Mouse (Mus musculus) G1E (cell line): ENCODE results near the gene Ei24. TPM values are rescaled to one million over a fixed set of nuclear protein-coding genes. Genes with fewer than 3 reads are reported as not detected.

Experiments used
- ATAC-seq: 2 replicates; pipeline ENCODE4 v1.8.0; 2016; ENCODE audit warnings: mild to moderate bottlenecking; ENCODE audit not compliant: insufficient number of reproducible peaks, poor library complexity, low FRiP score, severe bottlenecking; ENCODE audit errors: extremely low read depth
- DNase-seq: peaks from one replicate; pipeline ENCODE4 v3.0.0; 2012; ENCODE audit warnings: low spot score
- H3K27me3 ChIP-seq: 2 replicates; pipeline ENCODE4 v1.6.1; 2012; ENCODE audit warnings: mild to moderate bottlenecking, low read length, inconsistent platforms; ENCODE audit not compliant: insufficient read depth
- H3K36me3 ChIP-seq: replicated peaks from 2 replicates; pipeline ENCODE3; 2012; ENCODE audit warnings: mild to moderate bottlenecking, inconsistent platforms
- H3K4me1 ChIP-seq: 2 replicates; pipeline ENCODE4 v1.6.1; 2012; ENCODE audit warnings: low read depth, low read length, inconsistent platforms, mixed read lengths; ENCODE audit not compliant: insufficient read depth
- H3K4me3 ChIP-seq: 2 replicates; pipeline ENCODE4 v1.5.1; 2012; ENCODE audit warnings: low read depth, mild to moderate bottlenecking, inconsistent platforms, low read length, moderate library complexity, mixed read lengths
- H3K9me3 ChIP-seq: replicated peaks from 2 replicates; pipeline ENCODE4 v1.6.1; 2012; ENCODE audit warnings: inconsistent platforms
- CTCF ChIP-seq: IDR thresholded peaks from 2 replicates; pipeline ENCODE4 v1.5.1; 2012; ENCODE audit warnings: low read depth, low read length, inconsistent platforms, mixed read lengths
- GATA1 ChIP-seq: IDR thresholded peaks from 2 replicates; pipeline ENCODE4 v1.6.1; 2012; ENCODE audit warnings: borderline replicate concordance, low read length, inconsistent platforms, mixed read lengths
- GATA2 ChIP-seq: IDR thresholded peaks from 2 replicates; pipeline ENCODE4 v1.6.1; 2012; ENCODE audit warnings: low read depth, low read length, inconsistent platforms, borderline replicate concordance
- POLR2AphosphoS5 ChIP-seq: IDR thresholded peaks from 2 replicates; pipeline ENCODE4 v1.6.1; 2012; ENCODE audit warnings: low read depth, low read length, inconsistent platforms; ENCODE audit not compliant: insufficient replicate concordance
- TAL1 ChIP-seq: conservative IDR thresholded peaks from 2 replicates; pipeline ENCODE4 v1.6.1; 2012; ENCODE audit warnings: low read depth, low read length, inconsistent platforms, mixed read lengths
- polyA plus RNA-seq: library from polyadenylated mRNA; stranded (reverse); fragments of >175 nt; gene quantifications from 2 replicates; pipeline ENCODE4 v1.2.3, GENCODE M21; 2012
- total RNA-seq, 2 experiments: library from RNA; stranded (forward) in 1 of 2; stranded (reverse) in 1 of 2; fragments of 200-1000 nt in 1 of 2; fragments of >200 nt in 1 of 2; fragmentation: Nextera tagmentation in 1 of 2; gene quantifications; 2 replicates each; pipeline ENCODE4 v1.2.3; 2014 to 2017

Gene Ei24
- total and polyA plus RNA-seq, 3 experiments: 32.2 to 63.3 (median 47.3) TPM

DNA sequence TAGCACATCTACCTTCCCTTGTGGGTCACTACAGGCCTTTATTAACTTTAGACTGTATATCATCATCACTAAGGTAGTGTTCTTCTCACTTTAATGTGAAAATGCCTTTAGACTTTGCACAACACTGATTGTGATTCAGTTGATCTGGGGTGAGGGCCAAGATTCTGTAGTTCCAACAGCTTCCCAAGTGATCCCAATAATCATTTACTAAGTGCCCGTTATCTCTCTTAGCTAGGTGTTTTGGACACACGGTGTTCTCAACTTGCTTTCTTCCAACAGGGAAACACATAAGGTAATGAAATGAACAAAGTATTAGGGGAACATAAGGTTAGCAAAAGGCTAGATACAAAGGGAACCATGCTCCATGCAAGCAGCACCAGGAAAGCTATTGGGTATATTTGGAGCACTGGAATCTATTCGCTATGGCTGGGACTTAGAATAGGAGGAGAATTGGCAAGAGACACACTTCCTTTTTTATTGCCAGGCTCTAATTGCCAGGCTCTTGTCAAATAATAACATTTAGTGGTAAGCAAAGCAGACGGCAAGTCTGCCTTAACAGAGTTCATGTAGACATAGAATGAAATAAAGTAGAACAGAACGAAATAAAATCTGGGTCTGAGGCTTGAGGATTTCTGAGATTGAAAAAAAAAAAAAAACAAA, 11.1 kb upstream of the Ei24 start:
- DNase-seq: no peak
- H3K9me3 ChIP-seq: no peaks in the 10 kb centered on the region

DNA sequence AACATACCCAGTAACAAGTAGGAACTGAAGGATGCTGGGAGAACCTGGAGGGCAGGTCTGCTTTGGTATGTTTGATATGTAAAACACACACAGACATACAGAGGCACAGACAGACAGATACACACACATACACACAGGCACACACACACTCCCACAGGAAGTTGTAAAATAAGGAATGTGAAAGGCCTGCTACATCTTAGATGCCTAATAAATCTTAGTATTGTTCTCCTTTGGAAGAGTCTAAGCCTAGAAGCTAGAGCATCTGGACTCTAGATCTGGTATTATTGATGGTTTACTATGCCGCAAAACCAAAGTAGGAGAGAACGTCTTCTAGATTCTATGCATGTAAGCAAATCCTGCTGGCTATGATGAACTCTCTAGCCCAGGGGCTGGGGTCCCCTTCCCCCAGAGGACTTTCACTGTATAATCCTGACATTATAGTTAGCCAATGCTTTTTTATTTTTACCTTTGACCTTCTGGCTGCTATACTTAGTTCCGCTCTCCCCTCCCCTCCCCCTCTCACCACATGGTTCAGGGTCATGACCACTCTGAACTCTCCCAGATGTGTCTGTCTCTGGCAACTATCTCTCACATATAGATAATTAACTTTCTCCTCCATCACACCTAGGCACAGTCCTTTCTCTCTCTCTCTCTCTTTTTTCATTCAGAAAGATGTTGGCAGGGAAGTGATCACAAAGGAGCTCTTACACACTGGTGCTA, 8.2 kb upstream of the Ei24 start:
- no peaks in the 10 kb centered on the region for H3K27me3 ChIP-seq
- no peak overlapping the region for H3K4me3 ChIP-seq
- DNase-seq: no peak
- TF ChIP-seq GATA2 (no peak), CTCF (no peak), GATA1 (no peak), POLR2AphosphoS5 (no peak), TAL1 (no peak)
- no peaks in the 10 kb centered on the region for H3K36me3 ChIP-seq
- H3K4me1 ChIP-seq: no peaks in the 10 kb centered on the region
- ATAC-seq: no peak
- no peaks in the 10 kb centered on the region for H3K9me3 ChIP-seq

More for the DNA sequence above, 11.1 kb upstream of the Ei24 start:
- no peak for ATAC-seq
- H3K36me3 ChIP-seq: no peaks in the 10 kb centered on the region
- no peak for TF ChIP-seq GATA2
- TF ChIP-seq POLR2AphosphoS5: no peak
- TF ChIP-seq TAL1: no peak
- TF ChIP-seq GATA1: no peak
- no peak for TF ChIP-seq CTCF
- H3K27me3 ChIP-seq: no peaks in the 10 kb centered on the region
- H3K4me3 ChIP-seq: no peak overlapping the region
- no peaks in the 10 kb centered on the region for H3K4me1 ChIP-seq

DNA sequence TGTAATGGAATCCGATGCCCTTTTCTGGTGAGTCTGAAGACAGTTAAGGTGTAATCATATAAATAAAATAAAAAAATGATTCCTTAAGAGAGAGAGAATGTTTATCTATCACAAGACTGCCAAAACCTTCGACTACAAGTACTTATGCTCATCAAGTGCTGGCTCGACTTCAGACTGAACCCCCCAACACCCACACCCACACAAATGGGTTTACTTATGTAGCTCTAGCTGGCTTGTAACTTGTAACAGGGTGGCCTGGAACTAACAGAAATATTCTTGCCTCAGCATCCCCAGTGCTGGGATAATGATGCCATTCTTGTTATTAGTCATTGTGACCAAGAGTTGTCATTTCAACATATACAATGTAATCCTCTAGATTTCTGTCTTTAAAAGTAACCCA, 6.7 kb upstream of the Ei24 start:
- TF ChIP-seq GATA1: no peak
- no peak for DNase-seq
- Histone ChIP-seq H3K4me3 (no peak overlapping the region), H3K4me1 (no peaks in the 10 kb centered on the region), H3K9me3 (no peaks in the 10 kb centered on the region), H3K36me3 (no peaks in the 10 kb centered on the region), H3K27me3 (peaks cover 8% of the 10 kb centered on the region; the same call in 1 of the 2 replicates)
- ATAC-seq: no peak

DNA sequence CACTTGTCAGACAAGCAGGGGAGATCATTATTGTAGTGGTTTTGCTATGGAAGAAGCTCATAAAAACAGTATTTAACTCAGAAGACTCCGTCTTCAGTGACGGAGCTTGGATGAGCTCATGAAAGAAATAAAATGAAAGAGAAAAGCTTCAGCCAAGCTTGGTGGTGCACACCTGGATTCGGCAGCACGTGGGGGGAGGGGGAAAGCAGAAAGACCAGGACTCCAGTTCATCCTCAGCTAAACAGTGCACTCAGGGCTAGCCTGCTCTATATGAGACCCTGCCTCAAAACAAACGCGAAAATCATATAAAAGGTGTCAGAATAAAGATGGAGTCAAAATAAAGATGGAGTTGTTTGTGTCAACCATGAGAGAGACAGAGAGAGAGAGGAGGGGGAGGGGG, 6.2 kb upstream of the Ei24 start:
- H3K4me1 ChIP-seq: no peaks in the 10 kb centered on the region
- TF ChIP-seq CTCF (no peak), GATA1 (no peak), POLR2AphosphoS5 (no peak), GATA2 (no peak), TAL1 (no peak)
- DNase-seq (no peak), ATAC-seq (no peak)
- H3K36me3 ChIP-seq: no peaks in the 10 kb centered on the region
- no peaks in the 10 kb centered on the region for H3K9me3 ChIP-seq
- H3K27me3 ChIP-seq: peaks cover 8% of the 10 kb centered on the region; the same call in 1 of the 2 replicates
- H3K4me3 ChIP-seq: no peak overlapping the region

DNA sequence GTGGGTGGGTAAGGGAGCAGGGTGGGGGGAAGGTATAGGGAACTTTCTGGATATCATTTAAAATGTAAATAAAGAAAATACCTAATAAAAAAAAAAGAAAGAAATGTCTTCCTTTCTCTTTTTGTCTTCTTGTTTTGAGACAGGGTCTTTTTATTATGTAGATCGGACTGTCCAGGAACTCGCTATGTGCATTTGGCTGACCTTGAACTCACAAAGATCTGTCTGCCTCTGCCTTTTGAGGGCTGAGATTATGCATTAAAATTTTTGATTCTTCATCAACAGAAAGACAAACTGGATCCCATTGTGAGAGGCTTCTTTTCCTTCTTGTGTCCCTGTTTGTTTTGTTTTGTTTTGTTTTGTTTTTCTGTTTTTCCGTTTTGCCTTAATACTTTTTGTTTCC, 5.8 kb upstream of the Ei24 start:
- no peak for TF ChIP-seq CTCF
- no peak for TF ChIP-seq GATA1
- TF ChIP-seq GATA2: no peak
- TF ChIP-seq POLR2AphosphoS5: no peak
- TF ChIP-seq TAL1: no peak
- H3K4me1 ChIP-seq: no peaks in the 10 kb centered on the region
- DNase-seq (no peak), ATAC-seq (no peak)
- H3K27me3 ChIP-seq: peaks cover 8% of the 10 kb centered on the region; the same call in 1 of the 2 replicates
- no peak overlapping the region for H3K4me3 ChIP-seq
- no peaks in the 10 kb centered on the region for H3K36me3 ChIP-seq
- no peaks in the 10 kb centered on the region for H3K9me3 ChIP-seq

DNA sequence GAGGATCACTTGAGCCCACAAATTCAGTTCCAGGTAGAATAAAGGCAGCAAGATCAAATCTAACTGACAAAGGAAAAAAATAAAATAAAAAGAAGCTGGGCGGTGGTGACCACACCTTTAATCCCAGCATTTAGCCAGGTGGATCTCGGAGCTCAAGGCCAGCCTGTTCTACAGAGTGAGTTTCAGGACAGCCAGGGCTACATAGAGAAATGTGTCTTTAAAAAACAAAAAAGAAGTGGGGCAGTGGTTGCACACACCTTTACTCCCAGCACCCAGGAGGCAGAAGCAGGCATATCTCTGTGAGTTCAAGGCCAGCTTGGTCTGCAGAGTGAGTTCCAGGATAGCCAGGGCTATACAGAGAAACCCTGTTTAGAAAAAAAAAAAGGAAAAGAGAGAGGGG, 4.8 kb upstream of the Ei24 start:
- Histone ChIP-seq H3K9me3 (no peaks in the 10 kb centered on the region), H3K4me3 (no peak overlapping the region), H3K36me3 (no peaks in the 10 kb centered on the region), H3K4me1 (peaks cover 4% of the 10 kb centered on the region), H3K27me3 (peaks cover 8% of the 10 kb centered on the region; the same call in 1 of the 2 replicates)
- DNase-seq: no peak
- TF ChIP-seq POLR2AphosphoS5 (no peak), TAL1 (no peak), GATA1 (no peak), CTCF (no peak), GATA2 (no peak)
- no peak for ATAC-seq
